Mouse (Mus musculus) ES-Bruce4 (cell line): ENCODE measurements at regions not wholly inside any gene's neighbourhood (a gene's known extent, or its start where the extent isn't known, plus 50 kb on each side); places are given as distances from the start of the nearest gene placed in this dataset.

Experiments used
- CTCF ChIP-seq: IDR thresholded peaks from one replicate; pipeline ENCODE4 v1.8.1; 2011; ENCODE audit warnings: low read depth, low read length
- EP300 ChIP-seq: IDR thresholded peaks from 2 replicates; pipeline ENCODE4 v1.6.1; 2011; ENCODE audit warnings: low read depth, low read length; ENCODE audit not compliant: insufficient read depth
- POLR2A ChIP-seq: IDR thresholded peaks from one replicate; pipeline ENCODE4 v1.8.1; 2011; ENCODE audit warnings: low read length; ENCODE audit not compliant: insufficient read depth

GRCm38 (mm10) chr16:77354201-77354712 is 247.6 kb downstream of the Gm11146 start:
- TF ChIP-seq CTCF (no peak), EP300 (no peak), POLR2A (no peak)
